ENCODE assay signal across 9 mouse cellular contexts in genomic region chr8:84743517-84744420, GRCm38 (mm10). TPM values are rescaled to one million over a fixed set of nuclear protein-coding genes. Genes with fewer than 3 reads are reported as not detected.
DNase-seq lines count a peak whose midpoint lies in the region; ATAC-seq lines count a peak whose summit lies in the region.
"Had no signal": no experiment of that assay in that cellular context is flagged by ENCODE, and none has a peak within 500 bp of the region (broad histone marks: within the 10 kb centered on the region; RNA-seq: fewer than 3 reads in every experiment).

No protein-coding gene starts in this region.

- peak overlapping the region; percentile 85 for H3K27ac ChIP-seq in forebrain, embryonic 13.5 days

- peak; percentile 57 for ATAC-seq in forebrain, embryonic 13.5 days
- ATAC-seq in megakaryocyte-erythroid progenitor cell, adult 5-6 weeks (replicated peaks; ENCODE audit: low FRiP score, low TSS enrichment, poor library complexity, severe bottlenecking): 0 out of 2 replicates have a peak, but pooled peaks have one; percentile 18
- no peak for ATAC-seq in CD4-positive, CD25-positive, alpha-beta regulatory T cell, adult 4 months

- peak; percentile 74 for DNase-seq in right cerebral cortex, postnatal 14 days
- no peak for DNase-seq in right cerebral cortex, postnatal 36 days (ENCODE audit: low spot score in 2 of 2)
- peak; percentile 70 for DNase-seq in heart, postnatal 25 days (ENCODE audit: low spot score)
- peak; percentile 80 to 89 for DNase-seq in kidney, postnatal 36 days
- no peak for DNase-seq in spleen, adult 12 weeks (ENCODE audit: low spot score)

- H3K9ac ChIP-seq in forebrain, embryonic 13.5 days: peak overlapping the region; percentile 61

- H3K27me3 ChIP-seq in forebrain, embryonic 13.5 days: peaks cover 63% of the 10 kb centered on the region

- H3K4me3 ChIP-seq in forebrain, embryonic 13.5 days: no peak overlapping the region
- H3K4me3 ChIP-seq: megakaryocyte, embryonic 14.5 days had no signal

- 4% methylated on average over 14 of the region's 17 CpGs for WGBS in forebrain, embryonic 13.5 days

- H3K36me3 ChIP-seq in forebrain, embryonic 13.5 days (ENCODE audit: poor library complexity, severe bottlenecking): no peaks in the 10 kb centered on the region

- H3K4me1 ChIP-seq in forebrain, embryonic 13.5 days: peaks cover 90% of the 10 kb centered on the region

- H3K4me2 ChIP-seq in forebrain, embryonic 13.5 days: peak overlapping the region; percentile 48

- intact Hi-C loops in heart, postnatal 25 days (cut with DNase I): no loop called here

- no peaks in the 10 kb centered on the region for H3K9me3 ChIP-seq in forebrain, embryonic 13.5 days (replicated peaks)
- H3K9me3 ChIP-seq: megakaryocyte, embryonic 14.5 days had no signal

RNA-seq across cellular contexts. Expression of gene G430095P16Rik, which starts 21.0 kb away (rescaled TPM):
- polyA plus RNA-seq in forebrain, embryonic 13.5 days (2015; fragmentation: Nextera tagmentation; extraction: Ambion mirVana): 3.7 and 3.8 TPM in 2 replicates
- under 1 TPM in 1 of 2 experiments, not detected in 1; 0.39 TPM for total RNA-seq in heart, postnatal 25 days (2021)
- 25.7 and 28.1 TPM in 2 replicates for total RNA-seq in megakaryocyte-erythroid progenitor cell, adult 5-6 weeks (2014; fragmentation: Nextera tagmentation)
- 8.2 and 11.4 TPM in 2 replicates for total RNA-seq in megakaryocyte-erythroid progenitor cell, adult 5-6 weeks (2017)
- 10 to 100 TPM; 24.3 to 28.6 TPM for polyA plus RNA-seq in CD4-positive, CD25-positive, alpha-beta regulatory T cell, adult 4 months (2017; shearing (Covaris generic))

RNA-seq across cellular contexts. Expression of gene Lyl1, which starts 42.5 kb away (rescaled TPM):
- 1.9 and 2.1 TPM in 2 replicates for polyA plus RNA-seq in forebrain, embryonic 13.5 days (2015; fragmentation: Nextera tagmentation; extraction: Ambion mirVana)
- total RNA-seq in heart, postnatal 25 days (2021): 1 to 10 TPM; 4.2 to 4.5 TPM
- total RNA-seq in megakaryocyte-erythroid progenitor cell, adult 5-6 weeks (2014; fragmentation: Nextera tagmentation): 44.2 and 65.2 TPM in 2 replicates
- 9.5 and 10.1 TPM in 2 replicates for total RNA-seq in megakaryocyte-erythroid progenitor cell, adult 5-6 weeks (2017)
- 1 to 10 TPM; 2.0 to 2.6 TPM for polyA plus RNA-seq in CD4-positive, CD25-positive, alpha-beta regulatory T cell, adult 4 months (2017; shearing (Covaris generic))

RNA-seq across cellular contexts. Expression of gene Nacc1, which starts 56.1 kb away (rescaled TPM):
- polyA plus RNA-seq in forebrain, embryonic 13.5 days (2015; fragmentation: Nextera tagmentation; extraction: Ambion mirVana): 16.1 and 18.6 TPM in 2 replicates
- 10 to 100 TPM; 32.0 to 32.6 TPM for total RNA-seq in heart, postnatal 25 days (2021)
- total RNA-seq in megakaryocyte-erythroid progenitor cell, adult 5-6 weeks (2014; fragmentation: Nextera tagmentation): 71.6 and 76.7 TPM in 2 replicates
- total RNA-seq in megakaryocyte-erythroid progenitor cell, adult 5-6 weeks (2017): 35.8 and 51.5 TPM in 2 replicates
- 1 to 10 TPM; 8.1 to 9.1 TPM for polyA plus RNA-seq in CD4-positive, CD25-positive, alpha-beta regulatory T cell, adult 4 months (2017; shearing (Covaris generic))

RNA-seq across cellular contexts. Expression of gene Nfix, which starts 56.4 kb away (rescaled TPM):
- polyA plus RNA-seq in forebrain, embryonic 13.5 days (2015; fragmentation: Nextera tagmentation; extraction: Ambion mirVana): 127 and 145 TPM in 2 replicates
- total RNA-seq in heart, postnatal 25 days (2021): 100 to 1,000 TPM; 287 to 311 TPM
- 73.4 and 79.7 TPM in 2 replicates for total RNA-seq in megakaryocyte-erythroid progenitor cell, adult 5-6 weeks (2014; fragmentation: Nextera tagmentation)
- total RNA-seq in megakaryocyte-erythroid progenitor cell, adult 5-6 weeks (2017): 13.3 and 26.0 TPM in 2 replicates
- 1 to 10 TPM; 2.8 to 7.2 TPM for polyA plus RNA-seq in CD4-positive, CD25-positive, alpha-beta regulatory T cell, adult 4 months (2017; shearing (Covaris generic))

RNA-seq across cellular contexts. Expression of gene Trmt1, which starts 57.7 kb away (rescaled TPM):
- polyA plus RNA-seq in forebrain, embryonic 13.5 days (2015; fragmentation: Nextera tagmentation; extraction: Ambion mirVana): 53.5 and 59.1 TPM in 2 replicates
- 10 to 100 TPM; 32.6 to 37.6 TPM for total RNA-seq in heart, postnatal 25 days (2021)
- total RNA-seq in megakaryocyte-erythroid progenitor cell, adult 5-6 weeks (2014; fragmentation: Nextera tagmentation): 170 and 181 TPM in 2 replicates
- total RNA-seq in megakaryocyte-erythroid progenitor cell, adult 5-6 weeks (2017): 94.9 and 126 TPM in 2 replicates
- polyA plus RNA-seq in CD4-positive, CD25-positive, alpha-beta regulatory T cell, adult 4 months (2017; shearing (Covaris generic)): 10 to 100 TPM; 45.0 to 60.3 TPM

Comparison
In these comparisons a context has a peak if more than half of its experiments do, and no peak if none do; other contexts are left out.
1. DNase-seq: peak in right cerebral cortex, postnatal 14 days (single experiment), heart, postnatal 25 days (single experiment) and kidney, postnatal 36 days (2 of 2); none in right cerebral cortex, postnatal 36 days (0 of 2) and spleen, adult 12 weeks (single experiment).
2. RNA of gene G430095P16Rik, which starts 21.0 kb away (total RNA-seq): 8.2 to 28.1 TPM in megakaryocyte-erythroid progenitor cell, adult 5-6 weeks; 0.39 TPM in heart, postnatal 25 days; every median in the first group is over 4 times any median in the second.